Mouse (Mus musculus): Measurements from ENCODE around the gene Lrrc1.

Gene Lrrc1

DNA sequence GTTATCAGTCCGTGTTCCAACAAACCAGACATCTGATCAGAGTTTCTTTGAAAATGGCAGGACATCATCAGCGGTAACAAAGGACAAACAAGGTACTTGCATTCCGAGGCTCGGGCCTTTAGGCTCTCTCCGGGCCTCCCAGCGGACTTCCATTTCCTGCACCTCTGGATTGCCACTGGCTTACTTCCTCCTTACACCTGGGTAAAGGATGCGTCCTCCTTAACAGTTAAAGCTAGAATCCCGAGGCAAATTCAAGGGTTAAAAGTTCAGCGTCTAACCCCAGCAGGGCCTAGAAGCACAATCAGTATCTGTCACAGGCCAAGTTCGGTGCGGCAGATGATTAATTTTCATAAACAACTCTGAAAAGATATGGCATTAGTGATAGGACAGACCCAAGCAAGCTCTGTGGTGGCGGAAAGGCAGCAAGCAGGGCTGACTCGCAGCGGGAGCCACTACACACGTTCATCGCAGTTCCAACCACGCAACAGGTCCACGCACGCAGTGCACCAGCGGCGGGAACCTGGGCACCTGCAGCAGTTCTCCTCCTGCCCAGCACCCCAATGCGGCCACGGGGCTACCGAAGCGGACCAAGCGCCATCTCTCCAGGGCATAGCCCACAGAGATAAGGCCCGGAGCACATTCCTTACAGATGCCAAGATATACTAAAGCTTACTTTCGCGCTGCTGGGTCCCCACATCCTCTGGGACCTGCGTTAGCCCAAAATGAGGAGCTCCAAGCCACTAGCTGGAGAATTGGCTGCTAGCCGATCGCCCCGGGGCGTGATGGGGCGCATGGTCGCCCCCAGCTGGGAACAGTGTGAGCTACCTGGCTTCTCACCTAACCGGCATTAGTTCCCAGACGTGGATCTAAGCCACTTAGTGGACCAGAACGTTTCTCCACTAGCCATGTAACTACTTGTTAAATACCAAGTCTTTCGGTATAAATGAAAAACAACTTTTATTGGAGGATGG, 1.0 kb downstream of the Lrrc1 start:
- no peak for DNase-seq (ENCODE audit: low spot score)

DNA sequence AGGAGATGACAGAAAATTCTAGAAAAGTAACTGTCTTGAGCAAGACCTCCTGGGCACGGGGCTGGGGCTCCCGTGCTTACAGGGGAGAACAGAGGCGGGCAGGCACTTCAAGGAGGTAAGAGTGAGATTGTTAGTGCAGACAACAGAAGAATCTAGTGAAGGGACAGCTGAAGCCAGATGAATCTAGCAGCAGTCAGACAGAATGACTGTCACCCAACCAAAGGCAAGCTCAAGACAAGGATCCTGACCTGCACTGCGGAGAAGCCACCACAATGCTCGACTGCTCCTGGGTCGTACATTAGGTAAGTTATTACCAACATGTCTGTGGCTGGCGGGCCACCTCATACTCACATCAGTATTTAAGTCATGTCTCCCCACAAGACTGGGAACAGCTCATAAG, 3.1 kb downstream of the Lrrc1 start:
- no peak for DNase-seq (ENCODE audit: low spot score)

DNA sequence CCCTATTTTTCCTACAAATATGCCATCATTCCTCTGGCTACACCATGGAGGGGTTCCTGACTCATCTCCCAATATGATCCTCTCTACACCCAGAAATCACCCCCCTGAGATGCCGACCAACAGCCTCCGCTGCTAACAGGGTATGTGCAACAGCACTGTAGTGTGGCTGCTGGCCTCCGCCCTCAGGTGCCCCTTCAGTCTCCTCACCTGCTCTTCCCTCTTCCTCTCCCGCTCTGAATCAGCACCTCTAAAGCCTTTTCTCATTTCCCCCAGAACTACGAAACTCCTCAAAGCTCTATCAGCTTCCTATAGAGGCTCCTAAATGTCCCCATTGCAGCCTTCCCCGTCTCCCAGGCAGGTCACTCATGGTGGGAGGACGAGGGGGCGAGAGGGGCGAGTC, 5.4 kb downstream of the Lrrc1 start:
- no peak for DNase-seq (ENCODE audit: low spot score)

DNA sequence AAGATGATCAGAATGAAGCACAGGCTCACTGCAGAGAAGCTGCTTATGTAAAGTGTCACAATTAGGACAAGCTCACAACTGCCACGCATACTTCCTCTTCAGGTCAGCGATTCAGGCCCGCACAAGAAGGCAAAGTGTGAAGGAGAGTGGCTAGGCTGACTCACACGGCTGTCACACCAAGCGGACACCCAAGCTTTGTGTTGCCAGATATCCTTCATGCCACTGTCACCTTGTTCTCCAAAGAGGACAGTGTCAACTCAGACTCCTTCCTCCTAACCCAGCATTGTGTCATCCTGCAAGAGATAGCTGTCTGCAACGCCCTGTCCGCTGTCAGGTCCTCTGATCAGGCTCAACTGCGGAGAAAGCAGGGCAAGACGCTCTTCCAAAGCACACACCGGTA, 7.3 kb downstream of the Lrrc1 start:
- DNase-seq (ENCODE audit: low spot score), result no peak

DNA sequence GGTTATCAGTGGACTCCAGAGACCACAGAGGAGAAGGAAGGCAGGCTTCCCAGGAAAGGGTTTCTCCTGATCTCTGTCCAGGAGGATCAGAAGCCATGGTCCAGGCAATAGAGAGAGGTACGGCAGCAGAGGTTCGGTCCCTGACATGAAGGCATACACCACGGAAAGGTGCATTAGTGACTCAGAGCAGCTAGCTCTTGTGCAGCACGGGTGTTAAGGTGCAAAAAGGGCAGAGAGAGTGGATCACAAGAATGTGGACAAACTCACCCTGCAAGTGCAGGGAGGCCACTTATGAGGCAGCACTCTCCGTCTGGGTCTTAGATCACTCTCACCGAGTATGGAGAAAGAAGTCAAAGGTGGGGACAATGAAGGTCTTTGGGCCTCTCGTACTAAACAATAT, 7.8 kb downstream of the Lrrc1 start:
- DNase-seq (ENCODE audit: low spot score), result no peak

DNA sequence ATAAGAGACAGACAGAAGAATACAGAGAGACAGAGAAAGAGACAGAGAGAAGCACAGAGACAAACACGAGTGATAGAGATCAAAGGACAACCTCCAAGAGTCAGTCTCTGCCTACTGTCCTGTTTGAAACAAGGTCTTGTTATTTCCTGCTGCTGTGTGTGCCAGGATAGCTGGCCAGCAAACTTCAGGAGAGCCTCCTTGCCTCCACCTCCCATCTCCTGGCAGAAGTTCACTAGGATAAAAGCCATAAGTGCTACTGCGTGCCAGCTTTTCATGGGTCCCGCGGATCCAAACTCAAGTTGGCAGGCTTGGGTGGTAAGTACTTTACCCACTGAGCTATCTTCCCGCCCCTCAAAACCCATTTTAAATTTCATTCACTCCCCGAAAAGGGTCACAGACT, 8.4 kb downstream of the Lrrc1 start:
- DNase-seq (ENCODE audit: low spot score), result no peak

DNA sequence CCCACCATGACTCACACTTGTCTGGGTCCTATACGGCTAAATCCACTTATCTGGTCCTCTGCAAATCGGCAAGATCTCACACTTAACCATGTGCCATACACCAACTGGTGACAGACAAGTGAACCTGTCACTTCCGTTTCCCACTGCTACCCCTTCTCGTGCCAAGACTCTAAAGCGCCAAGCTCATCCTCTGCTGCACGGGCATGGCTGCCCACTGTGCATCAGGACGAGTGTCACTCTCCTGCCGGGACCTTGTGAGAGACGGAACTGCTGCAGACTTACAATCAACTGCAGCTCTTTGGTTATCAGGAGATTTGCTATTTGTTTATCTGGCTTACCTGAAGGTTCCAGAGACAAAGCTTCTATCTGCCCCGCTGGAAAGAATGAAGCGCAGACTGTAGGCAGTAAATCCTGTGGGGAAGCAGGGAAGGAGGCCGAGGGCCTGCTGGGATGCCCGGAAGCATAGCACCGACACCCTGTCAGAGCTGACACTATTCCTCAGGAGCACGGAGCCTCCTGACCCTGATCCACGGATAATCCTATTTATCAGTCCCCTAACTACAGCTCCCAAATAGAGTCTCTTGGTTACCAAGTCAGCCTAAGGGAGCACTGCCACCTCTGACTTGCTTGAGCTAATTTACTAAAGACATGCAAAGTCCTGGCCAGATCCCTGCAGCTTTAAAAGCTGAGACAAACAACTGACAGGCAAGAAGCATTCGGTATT, 9.5 kb downstream of the Lrrc1 start:
- DNase-seq (ENCODE audit: low spot score), result no peak

DNA sequence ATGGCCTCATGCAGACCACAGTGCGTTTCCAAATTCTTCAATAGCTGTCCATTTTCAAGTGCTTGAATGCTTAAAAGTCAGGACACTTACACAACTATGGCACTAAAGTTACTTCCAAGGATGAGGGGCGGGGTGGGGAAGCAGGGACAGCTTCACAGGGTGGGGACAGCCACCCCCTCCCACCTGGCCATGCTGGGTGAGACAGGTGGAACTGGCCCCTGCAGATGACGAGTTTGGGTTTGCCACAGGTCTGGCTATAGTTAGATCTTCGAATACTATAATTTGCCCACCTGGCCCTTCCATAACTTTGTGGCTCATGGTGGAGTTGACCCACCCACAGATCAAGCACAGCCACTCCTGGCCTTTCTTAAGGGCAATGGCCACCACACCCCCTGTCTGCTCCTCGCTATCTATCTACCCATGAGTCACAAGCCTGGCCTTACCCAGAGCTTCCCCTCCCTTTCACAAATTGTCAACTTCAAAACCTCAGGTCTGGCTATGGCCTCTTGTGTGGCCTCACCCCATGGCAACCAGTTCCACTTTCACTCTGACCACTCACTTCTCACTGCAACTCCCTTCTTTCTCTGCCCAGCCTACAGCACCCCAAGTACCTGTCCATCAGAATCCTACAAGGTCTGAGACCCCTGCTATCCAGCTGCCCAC, 16.2 kb downstream of the Lrrc1 start:
- DNase-seq (ENCODE audit: low spot score), result no peak

DNA sequence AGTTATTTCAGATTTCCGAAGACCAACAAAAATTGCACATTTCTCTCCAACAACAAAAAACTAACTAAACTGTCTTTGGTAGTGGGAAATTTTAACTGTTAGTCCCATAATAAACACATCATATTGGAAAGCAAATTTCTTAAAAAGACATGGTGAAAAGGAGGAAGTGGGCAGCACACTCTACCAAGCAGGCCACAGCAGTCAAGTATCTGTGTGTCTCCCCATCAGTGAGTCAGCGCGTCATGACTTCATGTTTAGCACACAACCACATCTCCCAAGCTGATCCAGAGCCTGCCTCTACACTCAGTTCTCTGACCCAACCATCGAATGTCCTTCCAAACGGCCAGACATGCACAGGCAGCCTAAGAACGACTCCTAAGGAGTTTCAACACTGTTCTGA, 17.5 kb downstream of the Lrrc1 start:
- no peak for DNase-seq (ENCODE audit: low spot score)

DNA sequence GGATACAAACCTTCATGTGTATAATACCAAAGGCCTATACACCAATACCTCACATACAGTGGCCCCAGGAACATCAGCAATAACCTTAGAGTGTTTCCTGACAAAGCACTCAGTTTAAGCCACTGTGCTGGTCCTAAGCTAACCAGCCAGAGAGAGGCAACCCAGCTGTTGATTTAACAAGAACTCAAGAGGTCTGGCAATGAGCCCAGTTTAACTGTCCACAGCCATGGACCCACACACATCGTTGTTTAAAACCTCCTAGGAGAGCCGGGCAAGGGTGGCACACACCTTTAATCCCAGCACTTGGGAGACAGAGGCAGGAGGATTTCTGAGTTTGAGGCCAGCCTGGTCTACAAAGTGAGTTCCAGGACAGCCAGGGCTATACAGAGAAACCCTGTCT, 18.0 kb downstream of the Lrrc1 start:
- DNase-seq (ENCODE audit: low spot score), result no peak

DNA sequence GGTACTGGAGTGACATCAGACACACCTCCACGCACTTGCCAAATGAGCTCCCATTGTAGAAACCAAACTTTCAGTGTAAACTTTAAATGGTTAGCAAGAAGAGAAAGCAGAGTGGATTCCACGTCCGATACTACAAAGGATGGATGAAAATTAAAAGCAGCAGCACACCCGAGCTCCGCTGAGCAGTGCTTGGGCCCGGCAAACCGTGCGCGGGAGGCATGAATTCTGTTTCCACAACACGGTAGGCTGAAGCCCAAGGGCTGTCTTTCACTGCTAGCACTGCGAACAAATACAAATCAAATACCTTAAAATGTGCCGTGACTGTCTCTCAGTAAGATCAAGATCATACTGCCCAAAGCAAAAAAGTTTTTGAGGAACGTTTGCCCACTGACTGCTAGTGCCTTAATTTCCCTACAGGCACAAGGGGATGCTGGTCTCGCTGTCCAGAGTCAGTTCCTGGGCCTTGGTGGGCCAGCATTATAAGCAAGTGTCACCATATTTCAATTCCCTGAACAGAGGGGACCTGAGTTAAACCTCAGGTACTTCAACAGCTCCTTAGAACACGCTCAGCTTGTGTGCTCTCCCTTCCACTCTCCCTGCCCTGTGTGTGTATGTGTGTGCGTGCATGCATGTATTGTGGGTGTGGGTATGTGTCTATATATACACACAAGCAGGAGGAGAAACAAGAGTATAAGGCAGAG, 18.9 kb downstream of the Lrrc1 start:
- no peak for DNase-seq (ENCODE audit: low spot score)

DNA sequence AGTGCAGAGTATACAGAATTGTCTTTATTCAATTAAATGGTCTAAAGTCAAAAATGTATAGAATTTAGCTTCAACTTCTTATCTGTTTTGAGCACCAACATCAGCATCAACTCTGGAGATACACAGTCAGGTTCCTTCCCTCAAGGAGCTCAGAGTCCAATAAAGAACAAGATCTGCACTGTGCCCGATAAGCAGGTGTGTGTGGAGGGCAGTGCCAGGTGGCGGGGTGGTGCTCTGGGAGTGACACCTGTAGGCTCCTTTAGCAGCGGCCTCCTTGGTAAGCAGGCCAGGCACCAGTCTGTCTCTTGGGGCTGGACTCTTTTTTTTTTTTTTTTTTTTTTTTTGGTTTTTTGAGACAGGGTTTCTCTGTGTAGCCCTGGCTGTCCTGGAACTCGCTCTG, 20.9 kb downstream of the Lrrc1 start:
- no peak for DNase-seq (ENCODE audit: low spot score)

DNA sequence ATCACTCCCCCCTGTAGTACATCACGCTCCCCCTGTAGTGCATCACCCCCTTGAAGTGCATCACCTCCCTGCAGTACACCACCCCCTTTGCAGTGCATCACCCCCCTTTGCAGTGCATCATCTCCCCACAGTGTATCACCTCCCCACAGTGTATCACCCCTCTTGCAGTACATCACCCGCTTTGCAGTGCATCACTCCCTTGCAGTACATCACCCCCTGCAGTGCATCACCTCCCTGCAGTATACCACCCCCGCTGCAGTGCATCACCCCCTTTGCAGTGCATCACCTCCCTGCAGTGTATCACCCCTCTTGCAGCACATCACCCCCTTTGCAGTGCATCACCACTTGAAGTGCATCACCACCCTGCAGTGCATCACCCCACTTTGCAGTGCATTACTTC, 22.2 kb downstream of the Lrrc1 start:
- no peak for DNase-seq (ENCODE audit: low spot score)

DNA sequence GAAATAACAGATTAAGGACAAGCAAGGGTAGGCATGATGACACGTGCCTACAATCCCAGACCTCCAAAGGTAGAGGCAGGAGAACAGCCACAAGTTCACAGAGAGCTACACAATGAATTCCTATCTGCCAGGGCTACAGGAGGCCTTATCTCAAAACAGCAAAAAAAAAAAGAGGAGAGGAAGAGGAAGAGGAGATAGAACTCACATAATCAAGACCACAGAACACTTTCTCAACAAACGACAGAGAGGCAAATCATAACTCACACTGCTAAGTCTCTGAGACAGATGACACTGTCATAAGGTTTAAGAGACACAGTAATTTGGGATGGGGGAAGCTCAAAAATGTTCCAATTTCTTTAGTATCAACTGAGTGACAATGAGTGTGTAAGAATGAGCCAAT, 25.5 kb downstream of the Lrrc1 start:
- DNase-seq (ENCODE audit: low spot score), result no peak

DNA sequence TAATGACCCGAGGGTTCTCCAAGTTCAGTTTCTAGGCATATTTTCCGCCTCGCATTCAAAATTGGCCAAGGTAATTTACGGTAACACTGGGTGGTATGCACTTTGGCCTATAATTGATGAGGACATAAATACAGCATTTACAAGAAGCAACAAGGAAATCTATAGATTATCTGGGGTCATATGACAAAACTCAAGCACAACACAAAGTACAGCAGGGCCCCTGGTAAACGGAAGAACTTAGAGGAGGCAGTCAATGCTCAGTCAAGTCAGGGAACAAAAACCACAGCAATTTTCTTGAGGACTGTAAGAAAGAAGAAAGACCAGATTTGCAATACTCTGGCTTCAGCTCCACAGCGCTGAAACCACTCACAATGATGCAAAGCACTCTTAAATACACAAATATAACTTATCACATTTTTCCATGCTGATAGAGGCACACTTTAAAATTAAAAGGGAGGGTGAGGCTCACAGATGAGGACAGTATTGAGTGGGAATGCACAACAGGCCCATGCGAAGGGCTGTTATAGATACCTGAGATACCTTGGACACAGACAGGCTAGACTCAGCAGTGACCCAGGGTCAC, 27.8 kb downstream of the Lrrc1 start:
- no peak for DNase-seq (ENCODE audit: low spot score)

DNA sequence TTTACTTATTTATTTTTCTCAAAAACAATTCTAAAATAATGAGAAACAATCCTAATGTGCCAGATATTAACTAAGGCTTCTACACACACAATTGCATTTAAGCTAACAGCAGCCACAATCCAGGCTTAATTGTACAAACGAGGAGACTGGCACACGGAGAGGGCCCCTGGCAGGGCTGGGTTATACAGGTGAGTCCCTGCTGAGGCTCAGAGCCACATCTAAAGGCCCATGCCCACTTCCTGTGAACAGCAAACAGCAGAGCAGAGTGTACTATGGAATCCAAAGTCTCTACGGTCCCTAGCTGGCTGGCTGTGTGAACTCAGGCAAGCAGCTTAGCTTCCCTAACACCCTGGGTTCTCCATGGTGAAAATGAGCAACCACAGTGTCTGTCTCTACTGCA, 30.8 kb downstream of the Lrrc1 start:
- DNase-seq (ENCODE audit: low spot score), result no peak

DNA sequence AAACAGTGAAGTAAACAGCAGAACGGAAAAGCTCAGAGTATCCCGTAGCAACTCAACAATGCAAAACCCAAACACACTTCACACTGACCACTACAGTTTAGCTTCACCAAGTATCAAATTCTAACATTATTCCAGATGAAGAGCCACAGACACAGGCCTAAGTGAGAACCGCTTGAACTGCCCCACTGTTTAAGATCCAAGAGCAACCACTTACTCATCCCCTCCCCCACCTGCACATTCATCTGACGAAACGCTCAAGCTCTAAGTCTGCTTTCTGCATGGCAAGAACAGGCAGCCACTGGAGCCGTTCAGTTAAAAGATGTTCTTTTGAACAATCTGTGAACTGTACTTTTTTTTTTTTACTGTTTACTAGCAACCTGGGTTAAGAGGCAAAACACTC, 32.5 kb downstream of the Lrrc1 start:
- DNase-seq (ENCODE audit: low spot score), result no peak

DNA sequence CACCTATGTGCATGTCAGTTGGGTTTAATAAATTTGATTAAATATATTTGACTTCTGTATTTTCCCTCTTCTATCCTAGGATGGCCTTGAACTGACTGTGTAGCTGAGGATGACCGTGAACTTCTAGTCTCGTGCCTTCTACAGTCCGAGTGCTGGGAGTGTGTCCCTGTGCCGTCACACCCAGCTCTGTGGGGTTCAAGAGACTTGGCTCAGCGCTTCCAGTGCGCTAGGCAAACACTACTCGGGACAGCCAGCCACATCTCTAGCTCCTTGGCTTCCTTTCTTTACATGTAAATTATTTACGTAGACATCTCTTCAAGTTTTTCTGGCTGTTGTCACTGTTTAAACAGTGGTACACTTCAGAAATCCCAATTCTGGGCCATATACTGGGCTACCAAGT, 34.1 kb downstream of the Lrrc1 start:
- DNase-seq (ENCODE audit: low spot score), result no peak

DNA sequence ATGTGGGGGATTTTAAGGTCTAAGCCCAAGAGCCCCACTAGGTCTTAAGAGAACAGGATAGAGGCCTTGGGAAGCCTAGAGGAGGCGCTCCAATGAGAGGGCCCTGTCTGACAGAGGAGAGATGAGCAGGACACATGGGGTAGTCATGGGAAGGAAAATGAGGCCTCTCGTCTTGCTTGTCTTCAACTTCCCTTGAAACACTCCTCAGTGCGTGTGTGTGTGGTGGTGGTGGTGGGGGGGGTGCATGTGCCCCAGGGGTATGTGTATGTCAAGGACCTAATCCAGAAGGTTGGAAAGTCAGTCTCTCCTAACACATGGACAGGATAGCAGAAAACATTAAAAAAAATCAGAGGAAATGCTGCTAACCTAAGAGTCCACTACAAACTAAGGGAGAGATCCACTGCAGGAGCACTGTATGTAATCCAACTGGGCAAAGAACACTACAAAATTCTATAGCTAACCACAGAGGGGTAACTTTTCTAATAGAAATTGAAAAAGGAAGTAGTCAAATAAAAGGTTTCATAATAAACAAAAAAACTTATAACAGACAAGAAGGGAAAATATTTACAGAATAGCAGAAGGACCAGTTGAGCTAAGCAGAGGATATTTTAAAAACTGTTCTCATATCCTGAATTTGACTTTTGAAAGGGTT, 36.8 kb downstream of the Lrrc1 start:
- no peak for DNase-seq (ENCODE audit: low spot score)

DNA sequence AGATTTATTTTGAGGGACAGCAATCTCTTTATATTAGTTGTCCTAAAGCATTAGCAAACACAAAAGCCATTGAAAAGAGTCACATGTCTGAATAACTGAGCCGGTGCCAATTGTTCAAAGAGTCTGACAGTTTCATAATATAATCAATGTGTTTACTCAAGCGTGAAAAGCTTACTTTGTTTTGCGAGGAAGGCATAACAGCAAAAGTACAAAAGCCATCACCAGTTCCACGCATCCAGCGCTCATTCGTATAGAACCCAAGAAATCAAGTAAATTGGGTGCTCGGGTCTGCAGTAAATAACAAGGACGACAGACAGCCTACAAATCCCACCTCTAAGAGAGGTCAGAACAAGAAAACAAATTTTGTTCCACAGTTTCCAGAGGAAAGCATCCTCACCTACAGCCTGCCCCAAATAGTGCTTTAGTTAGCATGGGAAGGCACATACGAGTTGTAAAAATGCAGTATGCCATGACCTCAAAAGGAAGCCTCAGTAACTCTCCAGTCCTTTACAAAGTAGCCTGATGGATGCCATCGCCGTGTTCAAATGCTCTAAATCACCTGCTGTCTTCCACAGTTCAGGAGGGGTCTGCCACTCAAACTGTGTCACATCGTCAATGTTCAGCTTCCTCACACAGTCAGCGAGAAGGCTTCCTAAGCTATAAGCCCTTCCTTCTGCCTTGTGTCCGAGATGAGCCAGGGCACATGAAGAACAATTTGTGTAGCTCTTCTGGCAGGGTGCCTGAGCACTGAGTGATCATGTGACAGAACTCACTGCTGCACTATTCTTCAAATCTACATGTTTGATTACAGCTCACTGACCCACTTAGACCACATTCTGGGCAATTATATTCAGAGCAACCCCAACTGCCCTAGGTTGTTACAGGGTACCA, 41.9 kb downstream of the Lrrc1 start:
- no peak for DNase-seq (ENCODE audit: low spot score)
